Mouse (Mus musculus): Measurements from ENCODE around the gene Ifit1bl2. TPM values are rescaled to one million over a fixed set of nuclear protein-coding genes. Genes with fewer than 3 reads are reported as not detected.

Ifit1bl2 gene
- polyA plus RNA-seq (2014; fragmentation: Illumina TruSeq; extraction: RNeasy Lipid Tissue Mini Kit (QIAGEN cat#74804); ENCODE audit: low read depth, low replicate concordance), result 4.0 TPM

GRCm38 (mm10) chr19:34640623-34641022, at the start of gene Ifit1bl2, which contains the start of gene Ifit1:
TSS of gene Ifit1bl2 (minus strand) at chr19:34640743.
TSS of gene Ifit1 (plus strand) at chr19:34640871.

DNA sequence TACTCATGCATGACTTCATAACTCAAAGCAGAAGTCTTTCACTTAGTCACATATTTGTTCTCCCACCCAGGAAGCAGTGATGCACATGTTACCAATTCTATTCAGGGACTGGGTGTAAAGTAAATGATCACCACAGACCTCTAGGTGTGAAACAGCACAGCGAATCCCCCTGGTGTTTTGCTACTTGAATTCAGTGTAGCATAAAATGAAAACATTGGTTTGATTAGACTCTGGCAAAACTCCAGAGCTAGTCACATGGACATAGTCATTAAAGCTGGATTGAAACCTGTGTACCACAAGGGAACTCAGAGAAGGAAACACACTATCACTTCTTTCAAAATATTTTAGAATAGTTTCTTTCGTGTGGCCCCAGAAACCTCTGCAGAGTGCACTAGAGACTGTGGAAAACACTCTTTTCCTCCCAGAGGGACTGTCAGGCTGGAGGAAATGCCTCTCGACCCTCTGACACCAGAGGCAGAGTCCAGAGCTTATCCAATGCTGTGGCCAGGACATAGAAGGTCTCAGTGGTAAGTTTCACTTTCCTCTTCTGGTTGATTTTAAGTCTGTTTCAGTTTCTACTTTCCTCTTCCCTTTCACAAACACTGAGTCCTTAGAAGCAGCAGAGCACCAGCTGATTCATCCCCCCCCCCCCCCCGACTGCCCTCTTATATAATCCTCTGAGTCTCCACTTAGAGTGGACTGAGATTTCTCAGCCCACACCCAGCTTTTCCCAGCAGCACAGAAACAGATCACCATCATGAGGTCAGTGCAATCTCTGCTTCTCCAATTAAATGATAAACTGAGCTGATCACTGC, 33.1 kb downstream of the Ifit1bl2 start, which contains the start of gene Ifit3b:
Gene Ifit3b, plus strand, starts transcription at position 734 of the 815 bp plus-strand sequence.

GRCm38 (mm10) chr19:34601888-34602287, 38.7 kb downstream of the Ifit1bl2 start, which contains the start of gene Ifit1bl1:
TSS of gene Ifit1bl1 (minus strand) at chr19:34601956.

DNA sequence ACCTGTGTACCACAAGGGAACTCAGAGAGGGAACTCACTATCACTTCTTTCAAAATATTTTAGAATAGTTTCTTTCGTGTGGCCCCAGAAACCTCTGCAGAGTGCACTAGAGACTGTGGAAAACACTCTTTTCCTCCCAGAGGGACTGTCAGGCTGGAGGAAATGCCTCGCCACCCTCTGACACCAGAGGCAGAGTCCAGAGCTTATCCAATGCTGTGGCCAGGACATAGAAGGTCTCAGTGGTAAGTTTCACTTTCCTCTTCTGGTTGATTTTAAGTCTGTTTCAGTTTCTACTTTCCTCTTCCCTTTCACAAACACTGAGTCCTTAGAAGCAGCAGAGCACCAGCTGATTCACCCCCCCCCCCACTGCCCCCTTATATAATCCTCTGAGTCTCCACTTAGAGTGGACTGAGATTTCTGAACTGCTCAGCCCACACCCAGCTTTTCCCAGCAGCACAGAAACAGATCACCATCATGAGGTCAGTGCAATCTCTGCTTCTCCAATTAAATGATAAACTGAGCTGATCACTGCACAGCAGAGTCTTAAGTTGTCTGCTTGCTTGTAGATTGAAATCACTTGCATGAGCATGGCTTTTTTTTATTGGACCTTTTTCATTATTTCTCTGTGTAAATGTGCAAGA, 57.3 kb downstream of the Ifit1bl2 start, which contains the start of gene Ifit3:
Gene Ifit3, plus strand, starts transcription at position 406 of the 641 bp plus-strand sequence.

Other genes with a start within 250 kb of the Ifit1bl2 start
- gene Ch25h, start 165.6 kb downstream of the Ifit1bl2 start, polyA plus RNA-seq (2014; fragmentation: Illumina TruSeq; extraction: RNeasy Lipid Tissue Mini Kit (QIAGEN cat#74804); ENCODE audit: low read depth, low replicate concordance), result 1.4 TPM
- gene Lipa, start 113.3 kb downstream of the Ifit1bl2 start, polyA plus RNA-seq (2014; fragmentation: Illumina TruSeq; extraction: RNeasy Lipid Tissue Mini Kit (QIAGEN cat#74804); ENCODE audit: low read depth, low replicate concordance), result 284 TPM
- 29.8 TPM for gene Ifit2, start 90.0 kb downstream of the Ifit1bl2 start, polyA plus RNA-seq (2014; fragmentation: Illumina TruSeq; extraction: RNeasy Lipid Tissue Mini Kit (QIAGEN cat#74804); ENCODE audit: low read depth, low replicate concordance)
- 45.0 TPM for gene Ifit3, start 57.2 kb downstream of the Ifit1bl2 start, polyA plus RNA-seq (2014; fragmentation: Illumina TruSeq; extraction: RNeasy Lipid Tissue Mini Kit (QIAGEN cat#74804); ENCODE audit: low read depth, low replicate concordance)
- 7.8 TPM for gene Ifit1bl1, start 38.8 kb downstream of the Ifit1bl2 start, polyA plus RNA-seq (2014; fragmentation: Illumina TruSeq; extraction: RNeasy Lipid Tissue Mini Kit (QIAGEN cat#74804); ENCODE audit: low read depth, low replicate concordance)
- gene Ifit3b, start 32.8 kb downstream of the Ifit1bl2 start, polyA plus RNA-seq (2014; fragmentation: Illumina TruSeq; extraction: RNeasy Lipid Tissue Mini Kit (QIAGEN cat#74804); ENCODE audit: low read depth, low replicate concordance), result 14.9 TPM
- gene Ifit1, start 128 bp upstream of the Ifit1bl2 start, polyA plus RNA-seq (2014; fragmentation: Illumina TruSeq; extraction: RNeasy Lipid Tissue Mini Kit (QIAGEN cat#74804); ENCODE audit: low read depth, low replicate concordance), result 10.9 TPM
- gene Slc16a12, start 106.5 kb upstream of the Ifit1bl2 start, polyA plus RNA-seq (2014; fragmentation: Illumina TruSeq; extraction: RNeasy Lipid Tissue Mini Kit (QIAGEN cat#74804); ENCODE audit: low read depth, low replicate concordance), result 164 TPM
- gene Pank1, start 238.7 kb upstream of the Ifit1bl2 start, polyA plus RNA-seq (2014; fragmentation: Illumina TruSeq; extraction: RNeasy Lipid Tissue Mini Kit (QIAGEN cat#74804); ENCODE audit: low read depth, low replicate concordance), result 256 TPM